Mouse (Mus musculus): ENCODE measurements around the gene Bmp4.

The Bmp4 gene

GRCm38 (mm10) chr14:46386478-46387356 is 3.8 kb downstream of the Bmp4 start:
- no peak for DNase-seq (ENCODE audit: low read depth, low spot score)

GRCm38 (mm10) chr14:46385701-46386477 is 4.6 kb downstream of the Bmp4 start:
- DNase-seq (ENCODE audit: low read depth, low spot score): no peak

GRCm38 (mm10) chr14:46384946-46385691 is 5.3 kb downstream of the Bmp4 start:
- no peak for DNase-seq (ENCODE audit: low read depth, low spot score)

- no peak for DNase-seq (ENCODE audit: low read depth, low spot score)
Measured at GRCm38 (mm10) chr14:46381457-46381856, 9.0 kb downstream of the Bmp4 start.

GRCm38 (mm10) chr14:46380286-46380721 is 10.2 kb downstream of the Bmp4 start:
- DNase-seq (ENCODE audit: low read depth, low spot score): no peak

GRCm38 (mm10) chr14:46379285-46379684 is 11.2 kb downstream of the Bmp4 start, which contains the start of gene Gm15217:
Gm15217 (plus strand) TSS chr14:46379414.
- no peak for DNase-seq (ENCODE audit: low read depth, low spot score)

- DNase-seq (ENCODE audit: low read depth, low spot score): no peak
Measured at GRCm38 (mm10) chr14:46375796-46376195, 14.7 kb downstream of the Bmp4 start.

- no peak for DNase-seq (ENCODE audit: low read depth, low spot score)
Measured at GRCm38 (mm10) chr14:46372452-46372851, 18.0 kb downstream of the Bmp4 start.

- DNase-seq (ENCODE audit: low read depth, low spot score): no peak
Measured at GRCm38 (mm10) chr14:46363209-46363608, 27.3 kb downstream of the Bmp4 start.

- DNase-seq (ENCODE audit: low read depth, low spot score): no peak
Measured at GRCm38 (mm10) chr14:46357696-46358095, 32.8 kb downstream of the Bmp4 start.

GRCm38 (mm10) chr14:46357286-46357685 is 33.2 kb downstream of the Bmp4 start:
- no peak for DNase-seq (ENCODE audit: low read depth, low spot score)

- no peak for DNase-seq (ENCODE audit: low read depth, low spot score)
Measured at GRCm38 (mm10) chr14:46344750-46345149, 45.7 kb downstream of the Bmp4 start.

- no peak for DNase-seq (ENCODE audit: low read depth, low spot score)
Measured at GRCm38 (mm10) chr14:46338801-46339200, 51.7 kb downstream of the Bmp4 start.
